Mouse (Mus musculus): ENCODE results near the gene Rrad.

- TF ChIP-seq CTCF (IDR thresholded peaks at IDR 0.05; ENCODE audit: control insufficient read depth, insufficient read depth, insufficient replicate concordance, low read depth, low read length): no peak
- no peak for TF ChIP-seq POLR2A (IDR thresholded peaks at IDR 0.05; ENCODE audit: control insufficient read depth, low read depth, low read length)
Measured at GRCm38 (mm10) chr8:104593536-104594325, 37.4 kb downstream of the Rrad start.
